Mouse (Mus musculus) bone marrow macrophage, adult 2 months (primary cell): ENCODE measurements around the gene Mob1a.

ENCODE experiments used
- CTCF ChIP-seq: IDR thresholded peaks from 2 replicates; pipeline ENCODE4 v1.5.1; 2012; ENCODE audit warnings: low read depth, mild to moderate bottlenecking, low read length, moderate library complexity
- POLR2A ChIP-seq: IDR thresholded peaks from 2 replicates; pipeline ENCODE4 v1.6.1; 2012; ENCODE audit warnings: mild to moderate bottlenecking, low read depth, low read length, borderline replicate concordance

- TF ChIP-seq POLR2A (no peak), CTCF (no peak)
These were observed 17.1 kb downstream of the Mob1a start for GRCm38 (mm10) chr6:83342957-83343356.
